Mouse (Mus musculus) liver, embryonic 14.5 days (tissue): ENCODE results near the gene Pak4. TPM values are rescaled to one million over a fixed set of nuclear protein-coding genes. Genes with fewer than 3 reads are reported as not detected.
"Not testable (repeated sequence)": the region's sequence is repeated elsewhere in the genome, so short reads cannot be mapped to it uniquely, and the experiment has no call there.

Experiments used
- ATAC-seq: fragments of 200-750 bp; cut with Nextera tagmentation; 2 replicates; pipeline ENCODE4 v1.8.0; 2017; ENCODE audit warnings: moderate number of reproducible peaks, mild to moderate bottlenecking, moderate library complexity; ENCODE audit not compliant: insufficient read depth
- DNase-seq, 3 experiments: peaks; one replicate each; pipeline ENCODE4 v3.0.0-alpha.2; 2012 to 2013; ENCODE audit warnings: low read depth in 3 of 3, low spot score in 3 of 3
- H3K27ac ChIP-seq: fragments of 300-500 bp; sonication (generic); 2 replicates; pipeline ENCODE4 v1.5.1; 2014; ENCODE audit warnings: moderate library complexity, mild to moderate bottlenecking, control low read depth, inconsistent platforms
- H3K27me3 ChIP-seq: fragments of 300-500 bp; sonication (generic); 2 replicates; pipeline ENCODE4 v1.6.1; 2014; ENCODE audit warnings: mild to moderate bottlenecking, low read length, moderate library complexity; ENCODE audit not compliant: control insufficient read depth, insufficient read depth
- H3K36me3 ChIP-seq: fragments of 300-500 bp; sonication (generic); replicated peaks from 2 replicates; pipeline ENCODE4 v1.6.1; 2014; ENCODE audit warnings: low read depth; ENCODE audit not compliant: control insufficient read depth, insufficient read depth
- H3K4me1 ChIP-seq, 2 experiments: fragments of 200-500 bp in 1 of 2; fragments of 300-500 bp in 1 of 2; sonication (generic) in 1 of 2; replicated peaks; 2 replicates each; pipeline ENCODE4 v1.6.1; 2012 to 2014; ENCODE audit warnings: antibody characterized with exemption in 1 of 2, inconsistent platforms in 1 of 2, low read length in 1 of 2; ENCODE audit not compliant: control insufficient read depth in 2 of 2, insufficient read depth in 2 of 2
- H3K4me2 ChIP-seq: fragments of 300-500 bp; sonication (generic); 2 replicates; pipeline ENCODE4 v1.6.1; 2014; ENCODE audit warnings: low read depth, mild to moderate bottlenecking, control low read depth, moderate library complexity
- H3K4me3 ChIP-seq, 2 experiments: fragments of 200-500 bp in 1 of 2; fragments of 300-500 bp in 1 of 2; sonication (generic) in 1 of 2; 2 replicates each; pipeline ENCODE4 v1.5.1; 2012 to 2014; ENCODE audit warnings: low read depth in 2 of 2, low read length in 2 of 2, mild to moderate bottlenecking in 2 of 2, control low read depth in 1 of 2, inconsistent platforms in 1 of 2, moderate library complexity in 1 of 2; ENCODE audit not compliant: insufficient read depth in 1 of 2
- H3K9ac ChIP-seq: fragments of 300-500 bp; sonication (generic); replicated peaks from 2 replicates; pipeline ENCODE4 v1.6.1; 2014; ENCODE audit warnings: mild to moderate bottlenecking, control low read depth, moderate library complexity
- H3K9me3 ChIP-seq: fragments of 300-500 bp; sonication (generic); 2 replicates; pipeline ENCODE4 v1.6.1; 2016; ENCODE audit warnings: low read length, mixed read lengths; ENCODE audit not compliant: control insufficient read depth
- CTCF ChIP-seq: IDR thresholded peaks from 2 replicates; pipeline ENCODE4 v1.5.1; 2016; ENCODE audit warnings: antibody characterized with exemption, low read depth, control low read depth
- EP300 ChIP-seq: IDR thresholded peaks from 2 replicates; pipeline ENCODE4 v1.6.1; 2016; ENCODE audit warnings: antibody characterized with exemption, low read depth
- WGBS: fragments of 180-500 bp; shearing (Covaris S2); extraction: QIAGEN DNeasy Blood & Tissue Kit; methylation state at CpG from one replicate; pipeline ENCODE4 v1.1.7; 2014; ENCODE audit not compliant: insufficient replicate concordance; 5-methylcytosine and 5-hydroxymethylcytosine counted together
- polyA plus RNA-seq, 2 experiments: library from polyadenylated mRNA; depleted of rRNA in 1 of 2; stranded (reverse) in 1 of 2; unstranded in 1 of 2; fragments of >200 nt; fragmentation: Nextera tagmentation in 1 of 2; extraction: Ambion mirVana in 1 of 2; gene quantifications; 2 replicates each; pipeline versions ENCODE4 v1.2.1 to v1.2.3; 2012 to 2014

The Pak4 gene
- polyA plus RNA-seq, 2 experiments = 8.5 to 11.5 TPM

- Histone ChIP-seq H3K4me1 (no peaks in the 10 kb centered on the region), H3K27ac (no peak overlapping the region), H3K9ac (no peak overlapping the region), H3K27me3 (no peaks in the 10 kb centered on the region), H3K4me2 (no peak overlapping the region), H3K4me3 (no peak overlapping the region), H3K9me3 (no peaks in the 10 kb centered on the region), H3K36me3 (no peaks in the 10 kb centered on the region)
- no peak for TF ChIP-seq EP300
- no peak for TF ChIP-seq CTCF
- WGBS = 76% methylated on average over 8 of the region's 8 CpGs
- no peak for DNase-seq
- no peak for ATAC-seq
Measured at GRCm38 (mm10) chr7:28605951-28606350, 8.0 kb upstream of the Pak4 start.

- ATAC-seq, DNase-seq, H3K4me2 ChIP-seq, H3K4me3 ChIP-seq, H3K9me3 ChIP-seq, H3K27me3 ChIP-seq, H3K27ac ChIP-seq, H3K9ac ChIP-seq, H3K4me1 ChIP-seq, H3K36me3 ChIP-seq: not testable (repeated sequence)
- peak; percentile 28; the same call in 1 of the 2 replicates for TF ChIP-seq CTCF
- 60% methylated on average over 2 of the region's 2 CpGs for WGBS
Measured at GRCm38 (mm10) chr7:28603788-28604187, 5.8 kb upstream of the Pak4 start.

GRCm38 (mm10) chr7:28603136-28603535, 5.2 kb upstream of the Pak4 start:
- Histone ChIP-seq H3K9me3 (no peaks in the 10 kb centered on the region), H3K27ac (no peak overlapping the region), H3K36me3 (no peaks in the 10 kb centered on the region), H3K4me3 (no peak overlapping the region), H3K4me2 (no peak overlapping the region), H3K27me3 (no peaks in the 10 kb centered on the region), H3K9ac (no peak overlapping the region), H3K4me1 (peaks cover 0 to 2% of the 10 kb centered on the region in 2 experiments; a peak in 1 of 4 replicates)
- DNase-seq = no peak
- TF ChIP-seq CTCF = no peak
- no peak for TF ChIP-seq EP300
- no peak for ATAC-seq
- WGBS = 59% methylated on average over 5 of the region's 5 CpGs

DNA sequence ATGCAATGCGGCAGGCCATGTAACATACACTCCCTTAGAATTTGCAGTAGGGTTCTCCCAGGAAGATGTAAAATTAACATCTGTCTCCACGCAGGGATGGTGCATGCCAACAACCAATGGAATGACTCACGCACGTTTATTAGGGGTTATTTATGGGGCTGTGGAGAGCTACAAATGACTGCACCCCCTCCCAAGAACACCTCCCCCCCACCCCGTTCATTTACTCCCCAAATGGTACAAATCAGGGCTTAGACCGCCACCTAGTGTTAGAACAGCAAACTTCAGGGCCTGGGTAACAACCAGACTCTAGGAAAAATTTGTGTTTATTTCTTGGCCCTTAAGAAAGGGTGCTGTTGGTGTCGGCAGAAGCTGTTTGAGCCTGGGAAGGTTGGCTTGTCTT, 3.7 kb upstream of the Pak4 start:
- no peaks in the 10 kb centered on the region for H3K36me3 ChIP-seq
- H3K4me1 ChIP-seq = peaks cover under 1 to 8% of the 10 kb centered on the region in 2 experiments
- H3K27ac ChIP-seq = no peak overlapping the region
- H3K9ac ChIP-seq = no peak overlapping the region
- ATAC-seq (no peak), DNase-seq (no peak)
- no peaks in the 10 kb centered on the region for H3K9me3 ChIP-seq
- no peak for TF ChIP-seq EP300
- TF ChIP-seq CTCF = peak; percentile 76
- no peaks in the 10 kb centered on the region for H3K27me3 ChIP-seq
- H3K4me3 ChIP-seq = no peak overlapping the region
- H3K4me2 ChIP-seq = no peak overlapping the region
- 24% methylated on average over 7 of the region's 7 CpGs for WGBS

DNA sequence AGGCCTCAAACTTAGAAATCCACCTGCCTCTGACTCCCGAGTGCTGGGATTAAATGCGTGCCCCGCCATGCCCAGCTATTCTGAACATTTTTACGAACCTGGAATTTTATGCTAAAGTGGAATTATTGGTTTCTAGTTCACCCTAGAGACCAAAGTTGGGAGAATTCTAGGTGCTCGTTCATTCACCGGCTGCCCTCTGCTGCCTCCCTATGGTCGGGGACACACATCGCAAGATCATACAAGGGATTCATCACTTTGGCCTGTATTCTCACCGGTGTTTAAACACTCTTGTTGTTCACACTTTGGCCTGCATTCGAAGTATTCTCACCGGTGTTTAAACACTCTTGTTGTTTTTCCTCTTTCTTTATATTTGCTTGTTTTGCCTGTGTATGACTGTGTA, 3.0 kb upstream of the Pak4 start:
- WGBS = 6% methylated on average over 11 of the region's 11 CpGs
- no peak overlapping the region for H3K4me3 ChIP-seq
- no peak for TF ChIP-seq EP300
- peak; percentile 93 for TF ChIP-seq CTCF

More for the DNA sequence above, 3.0 kb upstream of the Pak4 start:
- Histone ChIP-seq H3K27me3 (no peaks in the 10 kb centered on the region), H3K27ac (no peak overlapping the region), H3K4me1 (peaks cover 7 to 14% of the 10 kb centered on the region in 2 experiments), H3K9ac (no peak overlapping the region), H3K9me3 (no peaks in the 10 kb centered on the region), H3K36me3 (no peaks in the 10 kb centered on the region), H3K4me2 (no peak overlapping the region)
- no peak for ATAC-seq
- DNase-seq = peak in 1 of 3 experiments; percentile 58
